Mouse (Mus musculus) myocyte (in vitro differentiated cells): ENCODE results near the gene Gmfg.

Experiments
- CEBPB ChIP-seq: IDR thresholded peaks from 2 replicates; pipeline ENCODE4 v1.6.1; 2011; ENCODE audit warnings: mild to moderate bottlenecking, moderate library complexity; ENCODE audit not compliant: poor library complexity, insufficient read depth, severe bottlenecking
- E2F4 ChIP-seq: IDR thresholded peaks from one replicate; pipeline ENCODE4 v1.6.1; 2011; ENCODE audit warnings: mild to moderate bottlenecking, control low read depth, moderate library complexity; ENCODE audit not compliant: insufficient read depth
- MYOG ChIP-seq, 3 experiments: IDR thresholded peaks; one replicate each; pipeline ENCODE4 v1.6.1; 2011; ENCODE audit warnings: control low read depth in 2 of 3, low read depth in 2 of 3, mild to moderate bottlenecking in 2 of 3; ENCODE audit not compliant: insufficient read length in 2 of 3, control insufficient read depth in 1 of 3, insufficient read depth in 1 of 3
- POLR2A ChIP-seq: IDR thresholded peaks from one replicate; pipeline ENCODE4 v1.6.1; 2011; ENCODE audit warnings: low read depth, mild to moderate bottlenecking, control low read depth, moderate library complexity; ENCODE audit not compliant: insufficient read length
- REST ChIP-seq: IDR thresholded peaks from one replicate; pipeline ENCODE4 v1.6.1; 2011; ENCODE audit warnings: mild to moderate bottlenecking, control low read depth, moderate library complexity; ENCODE audit not compliant: insufficient read depth, insufficient read length
- USF1 ChIP-seq: IDR thresholded peaks from one replicate; pipeline ENCODE4 v1.6.1; 2011; ENCODE audit warnings: low read depth, mild to moderate bottlenecking, control low read depth, moderate library complexity

DNA sequence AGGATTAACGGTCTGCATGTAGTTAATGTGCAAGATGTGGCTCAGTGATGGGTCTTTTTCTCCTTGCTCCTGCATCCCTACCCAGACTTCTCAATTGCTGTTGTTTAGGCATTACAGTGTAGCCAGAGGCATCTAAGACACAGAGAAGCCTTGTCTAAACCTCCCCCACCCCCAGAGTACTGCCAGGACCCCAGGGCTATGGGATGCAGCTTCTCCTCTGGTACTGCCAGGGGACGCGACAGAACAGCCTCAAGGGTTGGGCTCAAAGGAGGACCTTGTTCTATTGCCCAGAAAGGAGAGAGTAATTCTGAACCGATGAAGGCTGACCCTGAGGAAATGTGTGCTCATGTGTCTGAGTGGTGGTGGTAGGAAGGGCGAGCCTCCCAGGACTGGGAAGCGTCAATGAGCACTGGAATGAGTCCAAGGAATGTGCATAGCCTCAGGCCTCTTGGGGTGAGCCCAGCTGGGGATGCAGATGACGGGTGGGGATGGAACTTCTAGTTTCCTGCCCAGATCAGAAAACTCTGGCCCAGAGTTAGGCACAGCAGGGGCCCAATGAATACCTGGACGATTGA lies 19.1 kb upstream of the Gmfg start:
- TF ChIP-seq REST (no peak), POLR2A (no peak), CEBPB (no peak), E2F4 (no peak), MYOG (IDR thresholded peaks at IDR 0.05; ENCODE audit: control insufficient read depth in 1 of 3, insufficient read depth in 1 of 3, insufficient read length in 2 of 3, low read depth in 2 of 3) (no peak), USF1 (no peak)
